Mouse (Mus musculus) midbrain, embryonic 10.5 days (tissue): ENCODE data around the gene Tmco1. TPM values are rescaled to one million over a fixed set of nuclear protein-coding genes. Genes with fewer than 3 reads are reported as not detected.

Experiments
- DNase-seq: peaks from one replicate; pipeline ENCODE4 v3.0.0-alpha.2; 2017; ENCODE audit warnings: low spot score
- H3K27ac ChIP-seq: fragments of 300-500 bp; sonication (generic); replicated peaks from 2 replicates; pipeline ENCODE4 v1.5.1; 2016; ENCODE audit warnings: mild to moderate bottlenecking
- H3K27me3 ChIP-seq: fragments of 300-500 bp; sonication (generic); 2 replicates; pipeline ENCODE4 v1.6.1; 2016; ENCODE audit warnings: low read depth, mild to moderate bottlenecking; ENCODE audit not compliant: poor library complexity, severe bottlenecking
- H3K36me3 ChIP-seq: fragments of 300-500 bp; sonication (generic); 2 replicates; pipeline ENCODE4 v1.6.1; 2016; ENCODE audit warnings: mild to moderate bottlenecking, moderate library complexity
- H3K4me1 ChIP-seq: fragments of 300-500 bp; sonication (generic); 2 replicates; pipeline ENCODE4 v1.6.1; 2016
- H3K4me3 ChIP-seq: fragments of 300-500 bp; sonication (generic); 2 replicates; pipeline ENCODE4 v1.5.1; 2016; ENCODE audit warnings: mild to moderate bottlenecking, moderate library complexity
- H3K9me3 ChIP-seq: fragments of 300-500 bp; sonication (generic); replicated peaks from 2 replicates; pipeline ENCODE4 v1.6.1; 2016; ENCODE audit warnings: mild to moderate bottlenecking
- WGBS: fragments of 180-500 bp; shearing (Covaris S2); methylation state at CpG from one replicate; pipeline ENCODE4 v1.1.7; 2016; 5-methylcytosine and 5-hydroxymethylcytosine counted together
- polyA plus RNA-seq: library from polyadenylated mRNA; unstranded; fragments of >200 nt; fragmentation: Nextera tagmentation; extraction: Ambion mirVana; gene quantifications from 2 replicates; pipeline ENCODE4 v1.2.1, GENCODE M21; 2016

The Tmco1 gene
- polyA plus RNA-seq, 1 experiment from 2014 or later = 87.1 TPM

- DNase-seq = peak; percentile 81
- H3K27ac ChIP-seq = no peak overlapping the region
- H3K4me3 ChIP-seq = no peak overlapping the region
- peaks cover 11% of the 10 kb centered on the region for H3K4me1 ChIP-seq
- peaks cover 24% of the 10 kb centered on the region for H3K36me3 ChIP-seq
- WGBS = 14% methylated on average over 7 of the region's 7 CpGs
- peaks cover 9% of the 10 kb centered on the region for H3K27me3 ChIP-seq
- H3K9me3 ChIP-seq = no peaks in the 10 kb centered on the region
Observed at GRCm38 (mm10) chr1:167369905-167370304, 61.7 kb downstream of the Tmco1 start.

- WGBS = 95% methylated on average over 7 of the region's 7 CpGs
- Histone ChIP-seq H3K9me3 (no peaks in the 10 kb centered on the region), H3K36me3 (peaks cover 6% of the 10 kb centered on the region), H3K4me1 (peaks cover 13% of the 10 kb centered on the region), H3K4me3 (no peak overlapping the region), H3K27ac (no peak overlapping the region), H3K27me3 (peaks cover 23% of the 10 kb centered on the region)
- DNase-seq = no peak
Observed at GRCm38 (mm10) chr1:167372739-167373138, 64.6 kb downstream of the Tmco1 start.

- peak overlapping the region; percentile 22; the same call in 1 of the 2 replicates for H3K4me3 ChIP-seq
- peak; percentile 80 for DNase-seq
- H3K27me3 ChIP-seq = peaks cover 23% of the 10 kb centered on the region
- H3K36me3 ChIP-seq = peaks cover 6% of the 10 kb centered on the region
- peaks cover 13% of the 10 kb centered on the region for H3K4me1 ChIP-seq
- H3K27ac ChIP-seq = no peak overlapping the region
- 19% methylated on average over 15 of the region's 15 CpGs for WGBS
- no peaks in the 10 kb centered on the region for H3K9me3 ChIP-seq
Observed at GRCm38 (mm10) chr1:167374003-167374784, 66.0 kb downstream of the Tmco1 start.

- Histone ChIP-seq H3K9me3 (no peaks in the 10 kb centered on the region), H3K4me1 (peaks cover 16% of the 10 kb centered on the region), H3K27me3 (peaks cover 23% of the 10 kb centered on the region), H3K36me3 (peaks cover 6% of the 10 kb centered on the region), H3K4me3 (no peak overlapping the region), H3K27ac (no peak overlapping the region)
- DNase-seq = no peak
- 66% methylated on average over 2 of the region's 2 CpGs for WGBS
Observed at GRCm38 (mm10) chr1:167374942-167375341, 66.8 kb downstream of the Tmco1 start.

DNA sequence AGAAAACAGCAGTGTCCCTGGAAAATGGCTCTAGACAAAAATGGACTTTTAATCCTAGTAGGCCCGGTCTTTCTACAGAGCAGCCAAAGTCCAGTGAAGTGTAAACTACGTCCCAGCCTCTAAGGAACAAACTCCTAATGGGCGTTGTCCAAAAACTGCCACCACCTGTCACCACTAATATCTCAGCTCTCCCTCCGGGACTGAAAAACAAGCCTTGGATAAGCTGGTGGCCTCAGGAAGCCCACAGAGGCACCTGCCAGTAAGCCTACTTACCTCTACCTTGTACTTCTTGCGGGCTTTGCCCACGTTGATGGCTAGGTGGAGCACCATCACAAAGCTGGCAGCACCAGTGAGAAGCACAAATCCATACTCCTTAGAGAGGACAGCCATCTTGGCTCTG is 69.8 kb downstream of the Tmco1 start:
- Histone ChIP-seq H3K9me3 (no peaks in the 10 kb centered on the region), H3K4me3 (no peak overlapping the region), H3K36me3 (peaks cover 6% of the 10 kb centered on the region), H3K27me3 (peaks cover 23% of the 10 kb centered on the region), H3K27ac (no peak overlapping the region), H3K4me1 (peaks cover 23% of the 10 kb centered on the region)
- 80% methylated on average over 6 of the region's 6 CpGs for WGBS
- no peak for DNase-seq

GRCm38 (mm10) chr1:167379751-167380150 is 71.6 kb downstream of the Tmco1 start:
- DNase-seq = no peak
- H3K27me3 ChIP-seq = peaks cover 15% of the 10 kb centered on the region
- 68% methylated on average over 5 of the region's 5 CpGs for WGBS

DNA sequence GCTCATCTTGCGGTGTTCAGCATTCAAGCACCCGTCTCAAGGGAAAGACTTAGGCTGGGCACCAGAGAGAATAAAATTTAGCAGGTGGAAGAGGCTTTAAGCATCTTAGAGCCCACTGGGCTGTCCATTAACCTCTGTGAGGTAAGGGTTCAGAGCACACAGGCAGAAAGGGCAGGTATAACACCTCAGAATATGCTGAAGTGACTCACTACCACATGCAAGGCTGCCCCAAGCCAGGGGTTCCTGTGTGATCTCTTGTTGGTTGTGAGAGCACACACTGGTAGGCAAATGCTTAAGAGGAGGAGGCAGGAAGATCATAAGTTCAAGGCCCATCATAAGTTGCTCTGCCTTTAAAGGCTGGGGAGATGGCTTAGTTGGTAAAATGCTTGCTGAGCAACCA is 72.0 kb downstream of the Tmco1 start:
- H3K9me3 ChIP-seq = no peaks in the 10 kb centered on the region
- 81% methylated on average over 2 of the region's 2 CpGs for WGBS
- DNase-seq = no peak

More at GRCm38 (mm10) chr1:167379751-167380150, 71.6 kb downstream of the Tmco1 start:
- Histone ChIP-seq H3K27ac (no peak overlapping the region), H3K36me3 (peaks cover 6% of the 10 kb centered on the region), H3K9me3 (no peaks in the 10 kb centered on the region), H3K4me3 (no peak overlapping the region), H3K4me1 (peaks cover 16% of the 10 kb centered on the region)

DNA sequence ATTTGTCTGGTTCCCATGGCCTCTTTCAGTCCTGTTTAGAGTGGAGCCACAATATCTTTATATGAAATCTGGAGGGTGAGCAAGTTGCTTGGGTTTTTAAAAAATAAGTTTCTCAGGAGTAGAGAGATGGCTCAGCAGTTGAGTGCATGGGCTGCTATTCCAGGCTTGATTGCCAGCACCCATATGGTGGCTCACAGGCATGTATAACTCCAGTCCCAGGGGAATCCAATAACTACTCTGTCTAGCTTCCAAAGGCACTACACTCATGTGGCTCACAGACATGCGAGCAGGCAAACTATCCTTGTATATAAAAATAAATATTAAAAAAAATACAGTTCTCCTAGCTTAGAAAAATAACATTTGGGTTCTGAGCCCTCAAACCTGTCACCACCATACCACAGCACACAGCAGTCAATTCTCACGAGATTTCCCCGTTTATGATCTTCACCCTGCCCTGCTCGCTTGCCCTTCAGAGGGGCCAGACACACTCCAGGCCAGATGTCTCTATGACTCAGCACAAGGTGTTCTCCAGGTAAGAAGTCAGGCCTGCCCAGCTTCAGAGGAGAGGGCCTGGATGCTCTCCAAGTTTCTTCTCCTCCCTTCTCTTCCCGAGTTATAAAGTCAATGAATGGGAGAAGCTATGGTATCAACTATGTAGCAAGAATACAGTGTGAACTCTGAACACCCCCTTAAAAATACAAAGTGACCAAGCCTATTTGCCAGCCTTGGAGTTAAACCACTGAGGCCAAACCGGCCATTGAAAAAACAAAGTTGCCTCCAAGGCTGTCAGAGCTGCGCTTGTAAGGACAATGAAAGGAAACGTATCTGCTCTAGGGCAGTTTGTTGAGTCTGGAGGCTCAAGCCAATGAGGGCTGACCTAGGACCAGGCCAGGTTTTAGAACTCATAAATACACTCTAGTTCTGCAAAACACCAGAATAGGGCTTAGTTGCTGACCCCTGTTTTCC is 73.2 kb downstream of the Tmco1 start:
- H3K36me3 ChIP-seq = peaks cover under 1% of the 10 kb centered on the region
- DNase-seq = no peak
- H3K4me3 ChIP-seq = no peak overlapping the region
- no peaks in the 10 kb centered on the region for H3K9me3 ChIP-seq
- H3K4me1 ChIP-seq = peaks cover 22% of the 10 kb centered on the region
- 0 out of 2 replicates have a peak, but pooled peaks cover under 1% of the 10 kb centered on the region for H3K27me3 ChIP-seq
- no peak overlapping the region for H3K27ac ChIP-seq
- 88% methylated on average over 8 of the region's 8 CpGs for WGBS

More for the DNA sequence above, 72.0 kb downstream of the Tmco1 start:
- H3K27ac ChIP-seq = no peak overlapping the region
- peaks cover 6% of the 10 kb centered on the region for H3K36me3 ChIP-seq
- H3K4me1 ChIP-seq = peaks cover 14% of the 10 kb centered on the region
- peaks cover 11% of the 10 kb centered on the region for H3K27me3 ChIP-seq
- no peak overlapping the region for H3K4me3 ChIP-seq

GRCm38 (mm10) chr1:167382316-167382715 is 74.1 kb downstream of the Tmco1 start:
- Histone ChIP-seq H3K4me3 (no peak overlapping the region), H3K4me1 (peaks cover 22% of the 10 kb centered on the region), H3K27ac (no peak overlapping the region), H3K36me3 (no peaks in the 10 kb centered on the region), H3K9me3 (no peaks in the 10 kb centered on the region), H3K27me3 (no peaks in the 10 kb centered on the region)
- 90% methylated on average over 7 of the region's 7 CpGs for WGBS
- no peak for DNase-seq

DNA sequence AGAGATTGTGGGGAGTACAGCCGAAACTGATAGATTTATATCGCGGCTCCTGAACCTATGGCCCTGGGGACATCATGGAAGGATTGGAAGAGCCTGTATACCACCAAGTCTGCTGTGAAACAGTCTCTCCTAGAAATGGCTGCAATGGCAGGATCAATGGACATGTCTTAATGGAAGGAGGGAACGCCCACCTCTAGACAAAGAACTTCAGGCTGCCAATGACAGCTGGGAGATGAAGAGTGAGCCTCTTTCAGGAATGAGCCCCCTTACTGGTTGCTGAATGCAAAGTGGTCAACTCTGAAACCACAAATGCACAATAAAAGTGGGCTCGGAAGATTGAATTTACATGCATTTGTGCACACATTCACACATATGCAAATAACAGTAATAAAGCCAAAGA is 74.6 kb downstream of the Tmco1 start:
- Histone ChIP-seq H3K4me1 (peaks cover 22% of the 10 kb centered on the region), H3K27ac (no peak overlapping the region), H3K9me3 (no peaks in the 10 kb centered on the region), H3K27me3 (no peaks in the 10 kb centered on the region), H3K4me3 (no peak overlapping the region), H3K36me3 (no peaks in the 10 kb centered on the region)
- 87% methylated on average over 5 of the region's 5 CpGs for WGBS
- no peak for DNase-seq

DNA sequence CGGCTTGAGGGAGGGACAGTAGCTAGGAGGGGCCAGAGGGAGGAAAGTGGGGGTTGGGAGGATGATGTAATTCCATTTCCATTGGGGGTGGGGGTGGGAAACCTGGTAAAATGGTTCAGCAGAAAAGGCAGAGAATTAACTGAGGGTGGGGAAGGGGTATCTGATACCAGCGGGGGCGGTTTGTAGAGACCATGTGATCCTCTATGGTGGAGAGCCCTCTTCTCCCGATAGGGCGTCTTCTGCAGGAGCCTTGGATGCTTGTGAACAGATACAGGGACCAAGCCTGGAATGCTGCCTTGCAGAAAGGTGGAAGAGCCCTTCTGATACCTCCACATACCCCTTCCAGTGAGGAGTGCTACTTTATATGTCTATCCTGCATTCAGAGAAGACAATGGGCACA is 75.0 kb downstream of the Tmco1 start:
- no peak overlapping the region; the same call in 1 of the 2 replicates for H3K27ac ChIP-seq
- WGBS = 91% methylated on average over 5 of the region's 5 CpGs
- no peaks in the 10 kb centered on the region for H3K9me3 ChIP-seq
- 0 out of 2 replicates have a peak, but pooled peaks cover under 1% of the 10 kb centered on the region for H3K27me3 ChIP-seq
- no peaks in the 10 kb centered on the region for H3K36me3 ChIP-seq
- peaks cover 22% of the 10 kb centered on the region for H3K4me1 ChIP-seq
- DNase-seq = no peak
- H3K4me3 ChIP-seq = no peak overlapping the region
